Mouse (Mus musculus) C2C12 (cell line): ENCODE results near the gene Scd4.

Source experiments
- CEBPB ChIP-seq: IDR thresholded peaks from one replicate; pipeline ENCODE4 v1.6.1; 2011; ENCODE audit warnings: low read depth, mild to moderate bottlenecking, control low read depth, moderate library complexity
- CTCF ChIP-seq: IDR thresholded peaks from one replicate; pipeline ENCODE4 v1.5.1; 2011; ENCODE audit not compliant: control insufficient read depth, insufficient read depth, insufficient read length
- FOSL1 ChIP-seq: IDR thresholded peaks from one replicate; pipeline ENCODE4 v1.8.0; 2011; ENCODE audit warnings: mild to moderate bottlenecking, low read length; ENCODE audit not compliant: poor library complexity, insufficient read depth, severe bottlenecking
- MAX ChIP-seq: IDR thresholded peaks from one replicate; pipeline ENCODE4 v1.6.1; 2011; ENCODE audit warnings: mild to moderate bottlenecking, control low read depth
- MYOD1 ChIP-seq: IDR thresholded peaks from one replicate; pipeline ENCODE4 v1.6.1; 2011; ENCODE audit warnings: low read depth; ENCODE audit not compliant: control insufficient read depth, insufficient read length
- MYOG ChIP-seq: IDR thresholded peaks from one replicate; pipeline ENCODE4 v1.6.1; 2011; ENCODE audit not compliant: control insufficient read depth, insufficient read length; ENCODE audit errors: extremely low read depth
- USF1 ChIP-seq: IDR thresholded peaks from one replicate; pipeline ENCODE4 v1.6.1; 2011; ENCODE audit warnings: low read depth, mild to moderate bottlenecking, control low read depth, moderate library complexity

- TF ChIP-seq CTCF (no peak), MYOD1 (no peak), MAX (no peak), CEBPB (no peak), FOSL1 (no peak), USF1 (no peak), MYOG (no peak)
Measured at GRCm38 (mm10) chr19:44299902-44300301, 33.0 kb upstream of the Scd4 start.
